Mouse (Mus musculus): ENCODE results near the gene Olfr1135. TPM values are rescaled to one million over a fixed set of nuclear protein-coding genes. Genes with fewer than 3 reads are reported as not detected.

Gene Olfr1135
- polyA plus RNA-seq (2015; fragmentation: Nextera tagmentation; extraction: Ambion mirVana) = not detected in 2 replicates

DNA sequence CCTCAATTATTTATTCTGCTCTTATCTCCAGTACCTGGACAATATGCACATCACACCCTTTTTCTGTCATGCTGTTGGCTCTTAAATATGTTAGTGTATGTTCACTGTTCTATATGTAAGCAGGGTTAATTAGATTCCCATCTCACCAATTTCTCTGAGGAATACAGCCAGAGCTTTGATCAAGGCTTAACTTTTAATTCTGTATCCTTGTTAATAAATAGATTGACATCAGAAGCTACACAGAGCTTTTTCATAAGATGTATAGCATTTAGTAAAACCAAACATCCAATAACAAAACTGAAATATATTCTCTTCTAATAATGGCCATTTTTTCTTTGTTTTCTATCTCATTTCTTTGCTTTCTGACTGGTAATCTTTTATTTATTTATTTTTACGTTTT is at the start of gene Olfr1135:
Olfr1135 (minus strand) TSS at position 101 of the 400 bp plus-strand sequence.

DNA sequence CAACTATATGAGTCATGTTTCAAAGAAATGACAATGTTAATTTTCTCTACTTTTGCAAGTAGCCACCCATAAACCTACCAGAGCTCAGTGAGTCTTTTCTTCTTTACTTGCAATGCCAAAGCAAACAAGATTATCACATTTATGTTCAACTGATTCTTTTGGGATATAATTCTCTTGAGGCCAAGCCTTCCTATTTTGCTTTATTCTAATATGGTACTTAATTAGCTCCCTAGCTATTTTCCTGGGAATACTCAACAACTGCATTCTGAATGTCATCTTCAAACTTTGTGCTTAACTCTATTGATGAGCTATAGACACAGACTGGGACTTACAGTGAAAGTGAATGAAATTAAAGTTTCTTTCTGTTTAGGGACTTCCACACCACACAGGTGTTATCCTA is 39.6 kb upstream of the Olfr1135 start, which contains the start of gene Olfr1137:
Olfr1137 (minus strand) TSS at position 101 of the 400 bp plus-strand sequence.

DNA sequence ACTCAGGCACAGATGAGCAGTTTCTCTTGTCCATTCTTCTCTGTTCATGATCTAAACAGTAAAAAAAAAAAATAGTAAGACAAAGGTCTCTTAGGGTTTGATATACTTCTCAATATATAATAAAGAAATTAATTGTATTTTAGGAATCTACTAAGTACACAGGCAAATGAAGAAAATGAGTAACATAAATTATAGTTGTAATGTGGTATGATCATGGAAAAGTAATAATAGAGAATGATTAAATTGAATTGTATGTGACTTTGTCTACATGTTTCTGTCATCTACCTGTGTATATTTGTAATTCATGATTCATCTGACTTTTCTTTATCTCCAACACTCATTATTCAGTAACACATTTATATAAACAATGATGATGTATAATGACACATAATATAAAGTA is 20.4 kb upstream of the Olfr1135 start, which contains the start of gene Olfr1136:
Olfr1136 (minus strand) TSS at position 101 of the 400 bp plus-strand sequence.

DNA sequence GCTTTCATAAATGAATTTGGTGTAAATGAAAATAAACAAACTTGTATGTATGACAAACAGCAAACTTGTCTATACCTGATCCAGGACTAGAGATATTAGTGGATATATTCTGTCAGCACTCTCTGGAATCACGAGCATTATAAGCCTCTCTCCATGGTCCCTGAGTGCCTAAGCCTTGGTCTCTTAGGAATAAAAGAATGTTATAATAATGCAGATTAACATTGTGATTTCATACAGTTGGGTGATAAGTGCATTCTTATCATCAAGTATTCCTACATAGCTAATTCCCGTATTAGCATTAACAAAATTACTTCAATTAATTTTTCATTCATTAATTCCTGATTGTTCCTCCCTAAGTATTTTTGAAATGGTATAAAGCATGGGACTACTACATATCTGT is 15.1 kb downstream of the Olfr1135 start, which contains the start of gene Olfr1134:
Olfr1134 (minus strand) TSS at position 101 of the 400 bp plus-strand sequence.

DNA sequence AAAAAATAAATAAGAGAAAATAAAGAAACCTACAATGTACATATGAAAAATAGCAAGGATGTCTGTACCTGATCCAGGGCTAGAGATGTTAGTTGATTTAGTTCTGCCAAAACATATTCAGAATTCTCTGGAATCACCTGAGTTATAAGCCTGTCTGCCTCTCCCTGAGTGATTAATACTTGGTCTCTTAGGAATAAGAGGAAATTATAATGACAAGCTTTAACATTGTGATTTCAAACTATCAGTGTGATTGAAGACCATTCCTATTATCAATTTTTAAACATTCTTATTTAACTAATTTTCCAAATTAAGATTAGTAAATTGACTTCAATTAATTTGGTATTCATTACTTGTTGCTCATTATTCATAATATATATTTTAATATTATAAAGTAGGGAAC is 26.2 kb downstream of the Olfr1135 start, which contains the start of gene Olfr1133:
Olfr1133 (minus strand) TSS at position 101 of the 400 bp plus-strand sequence.

GRCm38 (mm10) chr2:87637435-87637834 is 36.0 kb downstream of the Olfr1135 start, which contains the start of gene Olfr1132:
Gene Olfr1132 (minus strand): TSS chr2:87637535.

GRCm38 (mm10) chr2:87626804-87627203 is 46.7 kb downstream of the Olfr1135 start, which contains the start of gene Olfr1131:
Gene Olfr1131 (plus strand): TSS chr2:87627104.

Other genes starting within 250 kb of the Olfr1135 start
- 0.05 TPM in 1 of 2 replicates, not detected in the other for gene Olfr1124, start 243.4 kb downstream of the Olfr1135 start, polyA plus RNA-seq (2015; fragmentation: Nextera tagmentation; extraction: Ambion mirVana)
- not detected in 2 replicates for gene Olfr1126, start 219.7 kb downstream of the Olfr1135 start, polyA plus RNA-seq (2015; fragmentation: Nextera tagmentation; extraction: Ambion mirVana)
- gene Pramel7, start 176.6 kb downstream of the Olfr1135 start, polyA plus RNA-seq (2015; fragmentation: Nextera tagmentation; extraction: Ambion mirVana) = not detected in 2 replicates
- not detected in 2 replicates for gene Pramel6, start 167.1 kb downstream of the Olfr1135 start, polyA plus RNA-seq (2015; fragmentation: Nextera tagmentation; extraction: Ambion mirVana)
- not detected in 2 replicates for gene Olfr153, start 141.9 kb downstream of the Olfr1135 start, polyA plus RNA-seq (2015; fragmentation: Nextera tagmentation; extraction: Ambion mirVana)
- not detected in 2 replicates for gene Olfr1128, start 128.1 kb downstream of the Olfr1135 start, polyA plus RNA-seq (2015; fragmentation: Nextera tagmentation; extraction: Ambion mirVana)
- gene Olfr1129, start 99.8 kb downstream of the Olfr1135 start, polyA plus RNA-seq (2015; fragmentation: Nextera tagmentation; extraction: Ambion mirVana) = not detected in 2 replicates
- not detected in 2 replicates for gene Olfr1130, start 67.5 kb downstream of the Olfr1135 start, polyA plus RNA-seq (2015; fragmentation: Nextera tagmentation; extraction: Ambion mirVana)
- gene Olfr1131, start 46.6 kb downstream of the Olfr1135 start, polyA plus RNA-seq (2015; fragmentation: Nextera tagmentation; extraction: Ambion mirVana) = not detected in 2 replicates
- not detected in 2 replicates for gene Olfr1132, start 36.1 kb downstream of the Olfr1135 start, polyA plus RNA-seq (2015; fragmentation: Nextera tagmentation; extraction: Ambion mirVana)
- not detected in 2 replicates for gene Olfr1133, start 26.3 kb downstream of the Olfr1135 start, polyA plus RNA-seq (2015; fragmentation: Nextera tagmentation; extraction: Ambion mirVana)
- gene Olfr1134, start 15.2 kb downstream of the Olfr1135 start, polyA plus RNA-seq (2015; fragmentation: Nextera tagmentation; extraction: Ambion mirVana) = not detected in 2 replicates
- gene Olfr1136, start 20.3 kb upstream of the Olfr1135 start, polyA plus RNA-seq (2015; fragmentation: Nextera tagmentation; extraction: Ambion mirVana) = not detected in 2 replicates
- not detected in 2 replicates for gene Olfr1137, start 39.5 kb upstream of the Olfr1135 start, polyA plus RNA-seq (2015; fragmentation: Nextera tagmentation; extraction: Ambion mirVana)
- not detected in 2 replicates for gene Olfr1138, start 66.3 kb upstream of the Olfr1135 start, polyA plus RNA-seq (2015; fragmentation: Nextera tagmentation; extraction: Ambion mirVana)
- not detected in 2 replicates for gene Olfr1140, start 70.1 kb upstream of the Olfr1135 start, polyA plus RNA-seq (2015; fragmentation: Nextera tagmentation; extraction: Ambion mirVana)
- gene Olfr1141, start 80.3 kb upstream of the Olfr1135 start, polyA plus RNA-seq (2015; fragmentation: Nextera tagmentation; extraction: Ambion mirVana) = not detected in 2 replicates
- gene Olfr152, start 105.8 kb upstream of the Olfr1135 start, polyA plus RNA-seq (2015; fragmentation: Nextera tagmentation; extraction: Ambion mirVana) = not detected in 2 replicates
- gene Olfr1143, start 126.9 kb upstream of the Olfr1135 start, polyA plus RNA-seq (2015; fragmentation: Nextera tagmentation; extraction: Ambion mirVana) = not detected in 2 replicates
- gene Olfr1145, start 136.2 kb upstream of the Olfr1135 start, polyA plus RNA-seq (2015; fragmentation: Nextera tagmentation; extraction: Ambion mirVana) = not detected in 2 replicates
- gene Olfr1148, start 156.9 kb upstream of the Olfr1135 start, polyA plus RNA-seq (2015; fragmentation: Nextera tagmentation; extraction: Ambion mirVana) = not detected in 2 replicates
- not detected in 2 replicates for gene Olfr1150-ps1, start 170.3 kb upstream of the Olfr1135 start, polyA plus RNA-seq (2015; fragmentation: Nextera tagmentation; extraction: Ambion mirVana)
- gene Olfr1151, start 182.2 kb upstream of the Olfr1135 start, polyA plus RNA-seq (2015; fragmentation: Nextera tagmentation; extraction: Ambion mirVana) = not detected in 2 replicates
- gene Olfr1152, start 192.8 kb upstream of the Olfr1135 start, polyA plus RNA-seq (2015; fragmentation: Nextera tagmentation; extraction: Ambion mirVana) = 0.02 TPM in 1 of 2 replicates, not detected in the other
- gene Olfr1153, start 221.3 kb upstream of the Olfr1135 start, polyA plus RNA-seq (2015; fragmentation: Nextera tagmentation; extraction: Ambion mirVana) = not detected in 2 replicates
- gene Olfr1154, start 231.5 kb upstream of the Olfr1135 start, polyA plus RNA-seq (2015; fragmentation: Nextera tagmentation; extraction: Ambion mirVana) = not detected in 2 replicates